Mouse (Mus musculus): Measurements from ENCODE around the gene Fam227a. TPM values are rescaled to one million over a fixed set of nuclear protein-coding genes. Genes with fewer than 3 reads are reported as not detected.

Fam227a gene
- total RNA-seq, 2 experiments from 2014 or later = 6.0 to 11.5 TPM

DNA sequence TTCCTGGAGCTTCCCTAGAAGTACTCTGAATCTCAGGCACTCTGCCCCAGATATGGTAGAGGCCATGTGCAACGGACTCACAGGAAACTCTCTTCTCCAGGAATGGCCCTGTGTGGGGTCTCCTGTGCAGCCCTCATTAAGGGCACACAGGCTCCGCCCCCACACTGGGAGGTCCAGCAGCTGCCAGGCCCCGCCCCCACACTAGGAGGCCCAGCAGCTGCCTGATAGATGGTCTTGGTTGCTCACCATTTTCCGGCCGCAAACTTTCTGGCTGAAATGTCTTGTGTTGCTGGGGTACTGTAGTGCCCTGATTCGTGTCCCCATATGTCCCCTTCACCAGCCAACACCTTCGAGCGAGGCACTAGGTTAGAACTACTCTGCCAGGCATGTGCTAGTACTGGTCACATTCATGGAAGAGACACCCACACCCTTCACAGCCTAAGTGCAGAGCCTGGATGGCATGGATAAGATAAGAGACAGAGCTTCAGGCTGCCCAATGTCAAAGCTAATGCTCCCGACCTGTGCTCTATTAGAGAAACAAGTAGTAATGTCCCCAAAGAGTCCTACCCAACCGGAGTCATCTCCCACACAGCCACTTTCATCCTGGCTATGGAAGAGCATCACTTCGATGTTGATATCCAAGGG lies 38.9 kb downstream of the Fam227a start:
- no peak for DNase-seq (ENCODE audit: extremely low spot score in 1 of 2, low spot score in 1 of 2)

DNA sequence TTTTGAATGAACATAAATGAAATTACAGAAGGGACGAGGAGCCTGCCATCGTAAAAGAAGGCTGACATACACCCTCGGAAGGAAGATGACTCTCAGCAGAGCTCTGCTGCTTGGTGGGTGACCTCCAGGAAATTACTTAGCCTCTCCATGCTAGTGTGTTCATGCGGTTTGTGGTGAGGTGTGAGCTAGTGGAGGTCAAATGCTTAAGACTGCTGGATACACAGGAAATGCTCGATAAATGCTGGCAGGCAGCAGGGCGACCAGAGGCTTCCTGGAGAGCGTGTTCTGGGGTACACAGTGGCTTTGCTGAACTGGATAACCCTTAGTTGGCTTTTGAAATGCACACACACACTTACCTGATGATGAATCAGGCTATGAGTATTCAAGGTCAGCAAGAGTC lies 40.3 kb downstream of the Fam227a start:
- no peak for DNase-seq (ENCODE audit: extremely low spot score in 1 of 2, low spot score in 1 of 2)

DNA sequence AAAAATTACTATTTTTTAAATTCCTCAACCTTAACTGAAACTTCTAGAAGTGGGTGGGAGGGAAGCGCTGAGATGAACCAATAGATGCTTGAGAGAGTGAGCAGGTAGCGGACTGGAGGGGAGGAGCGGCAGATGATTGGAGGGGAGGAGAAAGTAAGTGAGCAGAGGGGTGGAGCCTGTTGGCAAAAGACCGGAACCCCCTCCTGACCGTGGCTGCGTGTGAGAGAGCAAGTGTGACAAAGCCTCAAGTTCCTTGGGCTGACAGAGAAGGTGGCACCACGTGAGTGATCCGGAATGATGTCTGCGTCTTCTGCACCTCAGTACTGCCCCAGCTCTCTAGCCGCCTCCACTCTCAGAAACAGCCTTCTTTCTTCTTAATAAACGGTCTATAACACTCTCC lies 41.6 kb downstream of the Fam227a start:
- no peak for DNase-seq (ENCODE audit: extremely low spot score in 1 of 2, low spot score in 1 of 2)

DNA sequence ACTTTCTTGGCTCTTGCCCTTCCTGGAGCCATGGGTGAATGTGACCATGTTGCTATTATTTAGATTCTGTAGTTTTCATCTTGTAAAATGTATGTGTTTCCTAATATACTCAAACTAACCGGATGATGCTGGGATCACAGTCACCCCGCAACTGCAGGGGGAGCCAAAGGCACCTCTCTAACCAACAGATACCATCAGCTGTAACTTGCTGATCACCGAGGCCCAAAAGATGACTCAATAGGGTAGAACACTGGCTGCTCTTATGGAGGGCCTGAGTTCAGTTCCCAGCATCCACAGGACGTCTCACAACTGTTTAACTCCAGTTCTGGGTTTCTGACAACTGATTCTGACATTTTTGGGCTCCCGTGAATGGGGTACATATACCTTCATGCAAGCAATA lies 42.0 kb downstream of the Fam227a start:
- DNase-seq (ENCODE audit: extremely low spot score in 1 of 2, low spot score in 1 of 2) = no peak

GRCm38 (mm10) chr15:79615501-79615900 lies 43.3 kb downstream of the Fam227a start:
- DNase-seq (ENCODE audit: extremely low spot score in 1 of 2, low spot score in 1 of 2) = no peak

- no peak for DNase-seq (ENCODE audit: extremely low spot score in 1 of 2, low spot score in 1 of 2)
These were observed 49.5 kb downstream of the Fam227a start for GRCm38 (mm10) chr15:79609226-79609625.

DNA sequence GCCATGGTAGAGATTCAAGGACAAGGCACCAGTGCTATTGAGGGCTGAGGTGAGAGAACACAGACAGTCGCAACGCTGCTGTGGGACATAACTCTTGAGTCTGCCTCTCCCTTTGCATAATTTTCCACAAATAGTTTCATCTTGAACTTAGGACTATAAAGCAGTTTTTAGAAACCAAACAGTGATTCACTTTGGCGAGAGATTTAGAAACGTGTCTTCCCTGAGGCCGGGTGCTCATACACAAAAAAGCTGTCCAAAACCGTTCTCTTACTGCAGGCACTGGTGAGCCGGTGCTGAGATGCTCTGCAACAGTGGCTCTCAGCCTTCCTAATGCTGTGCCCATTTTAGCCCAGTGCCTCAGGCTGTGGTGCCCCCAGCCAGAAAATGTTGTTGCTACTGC lies 50.5 kb downstream of the Fam227a start:
- no peak for DNase-seq (ENCODE audit: extremely low spot score in 1 of 2, low spot score in 1 of 2)

- peak in 1 of 2 experiments; percentile 20 for DNase-seq (ENCODE audit: extremely low spot score in 1 of 2, low spot score in 1 of 2)
These were observed 51.0 kb downstream of the Fam227a start for GRCm38 (mm10) chr15:79607757-79608156.

GRCm38 (mm10) chr15:79606161-79606560 lies 52.6 kb downstream of the Fam227a start:
- DNase-seq (ENCODE audit: extremely low spot score in 1 of 2, low spot score in 1 of 2) = no peak

DNA sequence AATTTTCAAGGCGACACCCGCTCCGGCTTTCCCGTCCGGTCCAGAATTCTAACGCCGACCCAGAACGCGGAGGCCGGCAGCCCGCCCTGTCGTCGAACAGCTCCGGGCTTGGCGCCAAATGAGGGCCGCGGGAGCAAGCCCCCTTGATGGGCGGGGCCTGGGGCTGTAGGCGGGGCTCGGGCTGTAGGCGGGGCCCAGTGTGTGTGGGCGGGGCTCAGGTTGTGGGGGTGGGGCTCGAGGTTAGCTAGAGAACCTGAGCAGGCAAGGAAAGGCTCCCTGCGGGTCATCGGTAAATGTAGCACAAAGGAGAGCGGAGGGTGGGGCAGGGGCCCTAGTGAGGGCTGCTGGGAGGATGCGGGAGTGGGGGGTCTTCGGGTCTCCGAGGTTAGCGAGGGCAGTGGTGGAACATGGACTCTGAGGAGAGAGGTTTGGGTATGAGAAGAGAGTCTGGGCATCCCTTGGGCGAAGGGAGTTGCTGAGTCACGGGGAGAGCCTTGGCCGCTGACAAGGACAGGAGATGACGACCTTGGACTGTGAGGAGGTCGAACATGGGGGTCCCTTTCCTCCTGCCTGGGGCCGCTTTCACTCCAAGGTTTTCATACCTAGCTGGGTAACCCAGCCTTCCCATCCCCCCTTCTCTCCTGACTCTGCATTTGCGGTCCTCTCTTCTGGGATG lies 53.6 kb downstream of the Fam227a start, which contains the start of gene Dmc1:
TSS of gene Dmc1 (minus strand) at position 120 of the 676 bp plus-strand sequence.
- DNase-seq (ENCODE audit: extremely low spot score in 1 of 2, low spot score in 1 of 2) = no peak

- DNase-seq (ENCODE audit: extremely low spot score in 1 of 2, low spot score in 1 of 2) = no peak
These were observed 58.6 kb downstream of the Fam227a start for GRCm38 (mm10) chr15:79600176-79600575.

GRCm38 (mm10) chr15:79598715-79599114 lies 60.0 kb downstream of the Fam227a start:
- no peak for DNase-seq (ENCODE audit: extremely low spot score in 1 of 2, low spot score in 1 of 2)

GRCm38 (mm10) chr15:79581581-79581980 lies 77.2 kb downstream of the Fam227a start:
- no peak for DNase-seq (ENCODE audit: extremely low spot score in 1 of 2, low spot score in 1 of 2)

GRCm38 (mm10) chr15:79577671-79578426 lies 80.9 kb downstream of the Fam227a start:
- DNase-seq (ENCODE audit: extremely low spot score in 1 of 2, low spot score in 1 of 2) = no peak

DNA sequence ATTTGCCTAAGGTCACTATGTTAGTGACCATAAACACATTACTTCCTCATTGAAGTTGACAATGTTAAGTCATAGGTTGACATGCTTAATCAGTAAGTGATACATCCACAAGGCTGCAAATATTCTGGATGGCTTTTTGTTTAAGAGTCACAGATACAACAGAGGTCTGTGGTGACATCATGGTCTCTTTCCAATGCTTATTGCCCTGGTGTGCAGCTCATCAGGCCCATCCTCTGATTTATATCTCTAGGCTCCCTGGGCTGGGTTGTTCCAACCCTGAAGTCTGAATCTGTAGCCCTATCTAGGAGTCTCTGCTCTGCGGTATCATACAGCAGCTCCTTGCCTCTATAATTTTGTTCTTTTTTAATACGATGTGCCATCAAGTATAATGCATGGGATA lies 81.8 kb downstream of the Fam227a start:
- no peak for DNase-seq (ENCODE audit: extremely low spot score in 1 of 2, low spot score in 1 of 2)

DNA sequence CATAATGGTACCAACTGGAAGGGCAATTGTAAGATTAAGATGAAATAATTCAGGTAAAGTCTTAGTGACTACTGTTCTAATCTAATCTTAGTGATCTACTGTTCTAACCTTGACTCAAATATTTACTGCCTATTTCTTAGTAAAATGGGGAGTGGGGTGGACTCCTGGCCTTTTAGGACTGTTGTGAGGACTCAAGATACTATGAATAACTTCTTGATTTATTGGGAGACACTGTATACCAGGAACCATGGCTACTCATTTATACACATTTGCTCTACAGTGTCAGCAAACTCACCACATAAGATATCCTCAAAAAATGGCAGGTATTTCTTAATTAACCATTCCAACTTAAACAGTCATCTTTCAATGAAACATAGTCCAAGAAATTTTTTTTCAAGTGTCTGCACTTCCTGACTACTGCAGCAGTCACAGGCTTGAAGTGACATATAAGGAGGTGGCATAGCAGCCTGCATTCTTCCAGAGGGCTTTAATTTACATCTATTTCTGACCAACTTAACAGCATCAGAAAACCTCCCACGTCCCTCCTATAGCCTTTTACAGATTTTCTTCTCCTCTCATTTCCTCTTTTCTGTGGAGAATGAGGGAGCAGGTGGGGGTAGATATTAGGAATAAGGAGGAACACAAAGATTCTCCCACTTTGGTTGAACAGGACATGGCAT lies 83.1 kb downstream of the Fam227a start:
- DNase-seq (ENCODE audit: extremely low spot score in 1 of 2, low spot score in 1 of 2) = no peak

- peak in 1 of 2 experiments; percentile 5 for DNase-seq (ENCODE audit: extremely low spot score in 1 of 2, low spot score in 1 of 2)
These were observed 96.3 kb downstream of the Fam227a start for GRCm38 (mm10) chr15:79562417-79562816.

GRCm38 (mm10) chr15:79559649-79560048 lies 99.1 kb downstream of the Fam227a start:
- DNase-seq (ENCODE audit: extremely low spot score in 1 of 2, low spot score in 1 of 2) = no peak

Measured in layer of hippocampus, postnatal 25 days (tissue).